Mouse (Mus musculus) adrenal gland, adult 18-20 months (tissue): Measurements from ENCODE around the gene Slc35e1. TPM values are rescaled to one million over a fixed set of nuclear protein-coding genes. Genes with fewer than 3 reads are reported as not detected.

ENCODE experiments used
- microRNA-seq, 2 experiments: library from miRNA; unstranded; fragments of <30 nt; microRNA quantifications; one replicate each; pipeline ENCODE4 v1.2.0; 2021; ENCODE audit warnings: borderline number of aligned reads in 2 of 2
- total RNA-seq, 2 experiments: library from RNA; stranded (reverse); gene quantifications; 1 replicate in 1 of 2; 2 replicates in 1 of 2; pipeline ENCODE4 v1.2.3; 2021

Slc35e1 gene
- total RNA-seq, 2 experiments from 2014 or later, result 39.9 to 41.5 TPM

Small RNA genes lying within 50 kb of the gene (microRNA-seq; reads per million reads assigned to microRNA genes)
- gene Gm28019 (0 reads per million in 2 experiments), gene Mir7068 (1.4 to 3.7 reads per million in 2 experiments)

Other genes with a start within 250 kb of the Slc35e1 start
- 10 to 100 TPM in 1 of 2 experiments, 1 to 10 TPM in 1; 4.1 to 11.3 TPM for gene Gm10282, start 187.4 kb downstream of the Slc35e1 start, total RNA-seq
- gene Klf2, start 173.6 kb downstream of the Slc35e1 start, total RNA-seq, result 10 to 100 TPM; 44.4 to 68.3 TPM
- 10 to 100 TPM; 48.5 to 54.1 TPM for gene Eps15l1, start 71.2 kb downstream of the Slc35e1 start, total RNA-seq
- 1 to 10 TPM; 3.9 to 5.3 TPM for gene Calr3, start 48.7 kb downstream of the Slc35e1 start, total RNA-seq
- gene 1700030K09Rik, start 48.7 kb downstream of the Slc35e1 start, total RNA-seq, result 10 to 100 TPM in 1 of 2 experiments, 1 to 10 TPM in 1; 6.6 to 10.5 TPM
- gene Cherp, start 17.4 kb downstream of the Slc35e1 start, total RNA-seq, result 10 to 100 TPM; 61.8 to 62.5 TPM
- gene Med26, start 55.7 kb upstream of the Slc35e1 start, total RNA-seq, result 10 to 100 TPM in 1 of 2 experiments, 1 to 10 TPM in 1; 9.2 to 10.3 TPM
- gene Smim7, start 78.5 kb upstream of the Slc35e1 start, total RNA-seq, result 100 to 1,000 TPM; 101 to 120 TPM
- 1 to 10 TPM; 7.6 to 7.8 TPM for gene Tmem38a, start 79.4 kb upstream of the Slc35e1 start, total RNA-seq
- under 1 TPM; 0.26 to 0.50 TPM for gene Nwd1, start 154.1 kb upstream of the Slc35e1 start, total RNA-seq
- 100 to 1,000 TPM; 121 to 288 TPM for gene Sin3b, start 230.7 kb upstream of the Slc35e1 start, total RNA-seq